Mouse (Mus musculus) neural tube, embryonic 14.5 days (tissue): Measurements from ENCODE around the gene Trip11. TPM values are rescaled to one million over a fixed set of nuclear protein-coding genes. Genes with fewer than 3 reads are reported as not detected.

Source experiments
- ATAC-seq: fragments of 200-750 bp; cut with Nextera tagmentation; 2 replicates; pipeline ENCODE4 v1.8.0; 2017; ENCODE audit warnings: low read depth, mild to moderate bottlenecking, moderate TSS enrichment, moderate library complexity
- H3K27ac ChIP-seq: fragments of 300-500 bp; sonication (generic); 2 replicates; pipeline ENCODE4 v1.5.1; 2014; ENCODE audit warnings: low read depth, mild to moderate bottlenecking, control low read depth, low read length, moderate library complexity, mixed read lengths
- H3K27me3 ChIP-seq: fragments of 300-500 bp; sonication (generic); 2 replicates; pipeline ENCODE4 v1.6.1; 2014; ENCODE audit warnings: low read length; ENCODE audit not compliant: control insufficient read depth, insufficient read depth
- H3K36me3 ChIP-seq: fragments of 300-500 bp; sonication (generic); 2 replicates; pipeline ENCODE4 v1.6.1; 2014; ENCODE audit warnings: low read length, mixed read lengths; ENCODE audit not compliant: control insufficient read depth, insufficient read depth
- H3K4me1 ChIP-seq: fragments of 300-500 bp; sonication (generic); 2 replicates; pipeline ENCODE4 v1.6.1; 2014; ENCODE audit warnings: low read length; ENCODE audit not compliant: control insufficient read depth, insufficient read depth
- H3K4me2 ChIP-seq: fragments of 300-500 bp; sonication (generic); 2 replicates; pipeline ENCODE4 v1.6.1; 2014; ENCODE audit warnings: mild to moderate bottlenecking, low read depth, low read length, control low read depth
- H3K4me3 ChIP-seq: fragments of 300-500 bp; sonication (generic); 2 replicates; pipeline ENCODE4 v1.5.1; 2014; ENCODE audit warnings: low read depth, low read length, control low read depth, mixed read lengths
- H3K9ac ChIP-seq: fragments of 300-500 bp; sonication (generic); replicated peaks from 2 replicates; pipeline ENCODE4 v1.6.1; 2014; ENCODE audit warnings: low read depth, mild to moderate bottlenecking, control low read depth, low read length, mixed read lengths
- H3K9me3 ChIP-seq: fragments of 300-500 bp; sonication (generic); 2 replicates; pipeline ENCODE4 v1.6.1; 2016; ENCODE audit warnings: low read length; ENCODE audit not compliant: control insufficient read depth
- WGBS: fragments of 180-500 bp; shearing (Covaris S2); extraction: QIAGEN DNeasy Blood & Tissue Kit; methylation state at CpG from one replicate; pipeline ENCODE4 v1.1.7; 2014; 5-methylcytosine and 5-hydroxymethylcytosine counted together
- polyA plus RNA-seq: library from polyadenylated mRNA; unstranded; fragments of >200 nt; fragmentation: Nextera tagmentation; extraction: Ambion mirVana; gene quantifications from 2 replicates; pipeline ENCODE4 v1.2.1, GENCODE M21; 2014

Trip11 gene
- polyA plus RNA-seq, 1 experiment from 2014 or later: 31.9 TPM

DNA sequence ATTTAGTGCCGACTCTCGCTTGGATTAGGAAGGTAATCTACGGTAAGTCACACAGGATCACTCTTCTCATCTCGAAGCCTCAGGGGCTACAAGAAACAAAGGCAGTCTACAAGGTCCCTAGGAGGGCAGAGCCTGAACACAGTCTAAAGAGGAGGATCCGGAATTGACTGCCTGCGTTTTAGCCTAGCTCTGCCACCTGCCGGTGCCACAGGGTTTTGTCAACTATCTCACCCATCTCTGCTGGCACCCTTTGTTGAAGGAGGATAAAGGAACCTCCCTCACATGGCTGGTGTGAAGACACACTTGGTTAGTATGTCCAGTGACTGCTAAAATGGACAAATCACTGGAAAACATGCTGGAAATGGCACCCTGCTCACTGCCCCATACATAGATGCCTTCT lies 24.5 kb upstream of the Trip11 start:
- Histone ChIP-seq H3K4me2 (no peak overlapping the region), H3K27ac (no peak overlapping the region), H3K36me3 (peaks cover 32% of the 10 kb centered on the region), H3K9ac (no peak overlapping the region), H3K9me3 (no peaks in the 10 kb centered on the region), H3K4me1 (no peaks in the 10 kb centered on the region), H3K27me3 (no peaks in the 10 kb centered on the region), H3K4me3 (no peak overlapping the region)
- 89% methylated on average over 7 of the region's 7 CpGs for WGBS
- no peak for ATAC-seq

- Histone ChIP-seq H3K9ac (no peak overlapping the region), H3K9me3 (no peaks in the 10 kb centered on the region), H3K27ac (no peak overlapping the region), H3K4me3 (no peak overlapping the region), H3K4me1 (no peaks in the 10 kb centered on the region), H3K4me2 (no peak overlapping the region), H3K36me3 (peaks cover 27% of the 10 kb centered on the region; the same call in 1 of the 2 replicates), H3K27me3 (no peaks in the 10 kb centered on the region)
- ATAC-seq: no peak
- WGBS: 98% methylated on average over 3 of the region's 3 CpGs
Measured at GRCm38 (mm10) chr12:101935223-101935622, 22.2 kb upstream of the Trip11 start.

- WGBS: 90% methylated on average over 1 of the region's 1 CpGs
- no peaks in the 10 kb centered on the region for H3K9me3 ChIP-seq
- H3K27ac ChIP-seq: no peak overlapping the region
- H3K27me3 ChIP-seq: no peaks in the 10 kb centered on the region
- ATAC-seq: no peak
- no peak overlapping the region for H3K4me3 ChIP-seq
- no peak overlapping the region for H3K4me2 ChIP-seq
- peaks cover 38% of the 10 kb centered on the region for H3K36me3 ChIP-seq
- no peak overlapping the region for H3K9ac ChIP-seq
- no peaks in the 10 kb centered on the region for H3K4me1 ChIP-seq
Measured at GRCm38 (mm10) chr12:101928423-101928822, 15.4 kb upstream of the Trip11 start.

DNA sequence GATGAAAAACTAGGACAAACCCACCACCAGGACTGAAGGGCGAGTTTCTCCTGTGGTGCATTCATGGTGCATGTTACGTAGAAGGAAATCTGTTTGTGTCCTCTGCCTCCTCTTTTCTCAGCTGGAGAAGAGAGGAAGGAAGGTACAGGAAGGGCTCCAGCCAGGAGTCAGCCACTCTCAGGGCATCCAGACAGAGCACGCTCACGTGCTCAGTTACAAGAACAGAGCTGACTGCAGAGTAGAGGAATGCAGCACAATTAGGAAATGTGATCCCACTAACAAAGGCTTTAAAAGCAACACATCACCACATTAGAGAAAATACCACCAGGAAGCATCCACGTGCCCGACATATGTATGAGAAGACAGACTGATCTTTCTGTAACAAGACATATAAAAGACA lies 9.2 kb upstream of the Trip11 start:
- Histone ChIP-seq H3K4me2 (no peak overlapping the region), H3K36me3 (peaks cover 28% of the 10 kb centered on the region), H3K4me3 (no peak overlapping the region), H3K9ac (no peak overlapping the region), H3K27ac (no peak overlapping the region), H3K9me3 (no peaks in the 10 kb centered on the region), H3K4me1 (no peaks in the 10 kb centered on the region), H3K27me3 (no peaks in the 10 kb centered on the region)
- no peak for ATAC-seq
- WGBS: 89% methylated on average over 6 of the region's 6 CpGs

- Histone ChIP-seq H3K4me3 (no peak overlapping the region), H3K27me3 (no peaks in the 10 kb centered on the region), H3K9ac (no peak overlapping the region), H3K4me1 (no peaks in the 10 kb centered on the region), H3K9me3 (no peaks in the 10 kb centered on the region), H3K4me2 (no peak overlapping the region), H3K27ac (no peak overlapping the region), H3K36me3 (peaks cover 17% of the 10 kb centered on the region)
- no peak for ATAC-seq
- WGBS: 92% methylated on average over 3 of the region's 3 CpGs
Measured at GRCm38 (mm10) chr12:101919847-101920246, 6.8 kb upstream of the Trip11 start.

DNA sequence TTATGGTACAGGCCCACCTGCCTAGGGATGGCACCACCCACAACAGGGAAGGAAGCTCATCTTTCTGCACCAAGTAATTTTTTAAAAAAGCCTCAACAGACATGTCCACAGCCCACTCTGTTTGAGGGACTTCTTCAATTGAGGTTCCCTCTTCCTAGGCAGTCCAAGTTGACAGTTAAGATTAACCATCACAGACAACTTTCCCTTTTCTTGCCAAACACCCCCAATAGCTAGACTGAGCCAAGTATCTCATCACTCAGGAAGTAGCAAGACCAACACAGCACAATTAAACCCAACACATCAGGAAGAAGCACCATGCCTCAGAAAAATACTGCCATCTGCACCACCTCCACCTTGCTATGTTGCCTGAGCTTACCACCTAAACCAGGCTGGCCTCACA lies 4.1 kb upstream of the Trip11 start:
- Histone ChIP-seq H3K4me2 (no peak overlapping the region), H3K9ac (no peak overlapping the region), H3K4me3 (no peak overlapping the region), H3K27ac (no peak overlapping the region), H3K27me3 (no peaks in the 10 kb centered on the region), H3K36me3 (peaks cover 5% of the 10 kb centered on the region; the same call in 1 of the 2 replicates), H3K4me1 (peaks cover under 1% of the 10 kb centered on the region), H3K9me3 (no peaks in the 10 kb centered on the region)
- no peak for ATAC-seq

GRCm38 (mm10) chr12:101911346-101911745 lies 1.7 kb downstream of the Trip11 start:
- no peak overlapping the region for H3K9ac ChIP-seq
- 89% methylated on average over 3 of the region's 3 CpGs for WGBS
- peak overlapping the region; percentile 87; the same call in 1 of the 2 replicates for H3K4me2 ChIP-seq
- ATAC-seq: no peak
- H3K4me3 ChIP-seq: no peak overlapping the region
- H3K4me1 ChIP-seq: peaks cover 13% of the 10 kb centered on the region
- no peaks in the 10 kb centered on the region; the same call in 1 of the 2 replicates for H3K36me3 ChIP-seq
- no peaks in the 10 kb centered on the region for H3K9me3 ChIP-seq
- H3K27ac ChIP-seq: no peak overlapping the region
- H3K27me3 ChIP-seq: no peaks in the 10 kb centered on the region

DNA sequence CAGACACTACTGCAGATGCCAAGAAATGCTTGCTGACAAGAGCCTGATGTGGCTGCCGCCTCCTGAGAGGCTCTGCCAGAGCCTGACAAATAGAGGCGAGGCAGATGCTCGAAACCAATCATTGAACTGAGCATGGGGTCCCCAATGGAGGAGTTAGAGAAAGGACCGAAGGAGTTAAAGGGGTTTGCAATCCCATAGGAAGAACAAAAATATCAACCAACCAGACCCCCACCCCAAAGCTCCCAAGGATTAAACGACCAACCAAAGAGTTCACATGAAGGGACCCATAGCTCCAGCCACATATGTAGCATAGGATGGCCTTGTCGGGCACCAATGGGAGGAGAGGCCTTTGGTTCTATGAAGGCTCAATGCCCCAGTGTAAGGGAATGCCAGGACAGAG lies 2.7 kb downstream of the Trip11 start:
- H3K27me3 ChIP-seq: no peaks in the 10 kb centered on the region
- WGBS: 95% methylated on average over 6 of the region's 6 CpGs
- peaks cover 13% of the 10 kb centered on the region for H3K4me1 ChIP-seq

DNA sequence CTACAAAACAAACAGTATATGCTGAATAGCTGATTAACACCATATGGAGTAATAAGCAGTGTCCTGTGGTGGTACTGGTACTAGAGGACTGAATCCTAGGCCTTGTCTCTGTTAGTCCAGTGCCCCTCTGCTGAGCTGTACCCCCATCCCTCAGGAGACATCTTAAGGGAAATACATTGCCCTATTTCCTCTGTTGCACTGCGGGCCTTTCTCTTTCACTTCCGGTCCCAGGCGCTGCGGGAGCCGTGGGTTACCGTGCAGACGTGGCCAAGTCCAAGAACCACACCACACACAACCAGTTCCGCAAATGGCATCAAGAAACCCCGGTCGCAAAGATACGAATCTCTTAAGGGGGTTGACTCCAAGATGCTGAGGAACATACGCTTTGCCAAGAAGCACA lies 7.2 kb downstream of the Trip11 start:
- Histone ChIP-seq H3K9ac (no peak overlapping the region), H3K4me3 (no peak overlapping the region), H3K9me3 (no peaks in the 10 kb centered on the region), H3K36me3 (no peaks in the 10 kb centered on the region; the same call in 1 of the 2 replicates), H3K4me1 (no peaks in the 10 kb centered on the region), H3K27ac (no peak overlapping the region), H3K4me2 (no peak overlapping the region), H3K27me3 (no peaks in the 10 kb centered on the region)
- WGBS: 92% methylated on average over 12 of the region's 12 CpGs
- ATAC-seq: no peak

More for the DNA sequence above, 2.7 kb downstream of the Trip11 start:
- Histone ChIP-seq H3K36me3 (no peaks in the 10 kb centered on the region; the same call in 1 of the 2 replicates), H3K4me3 (no peak overlapping the region), H3K9me3 (no peaks in the 10 kb centered on the region), H3K4me2 (no peak overlapping the region), H3K9ac (no peak overlapping the region), H3K27ac (no peak overlapping the region)
- ATAC-seq: no peak
